Mouse (Mus musculus): ENCODE results near the gene Wnt3. TPM values are rescaled to one million over a fixed set of nuclear protein-coding genes. Genes with fewer than 3 reads are reported as not detected.

Wnt3 gene
- total and polyA plus RNA-seq, 2 experiments from 2014 or later, result 6.1 to 8.1 TPM

DNA sequence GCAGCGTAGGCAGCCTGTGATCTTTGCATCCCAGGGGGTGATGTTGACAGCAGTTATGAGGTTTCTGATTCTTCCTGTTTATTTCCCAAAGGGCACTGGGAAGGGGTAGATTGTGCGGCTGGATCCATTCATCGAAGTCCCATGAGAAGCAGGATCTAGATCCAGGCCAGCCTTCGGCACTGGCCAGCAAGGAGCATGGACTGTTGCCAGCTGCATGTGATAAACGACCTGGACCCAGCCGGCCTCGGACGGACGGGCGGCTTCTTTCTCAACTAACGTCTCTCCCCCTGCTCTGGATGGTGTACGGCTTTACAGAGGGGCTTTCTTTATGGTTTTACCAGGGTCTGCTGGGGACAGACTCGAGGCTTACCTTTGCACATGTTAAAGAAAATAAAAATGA lies 42.0 kb downstream of the Wnt3 start:
- no peak for TF ChIP-seq CTCF (IDR thresholded peaks at IDR 0.05; ENCODE audit: low read depth)
- WGBS, result 68% methylated on average over 13 of the region's 13 CpGs
- Histone ChIP-seq H3K9ac (no peak overlapping the region), H3K36me3 (ENCODE audit: insufficient read depth) (peaks cover 6% of the 10 kb centered on the region; the same call in 1 of the 2 replicates), H3K27me3 (ENCODE audit: insufficient read depth, low read length) (0 out of 2 replicates have a peak, but pooled peaks cover 6% of the 10 kb centered on the region), H3K4me1 (ENCODE audit: insufficient read depth) (no peaks in the 10 kb centered on the region; the same call in 1 of the 2 replicates), H3K4me2 (ENCODE audit: low read depth) (no peak overlapping the region), H3K27ac (ENCODE audit: low read depth, low read length) (no peak overlapping the region), H3K4me3 (ENCODE audit: low read depth, low read length) (no peak overlapping the region), H3K9me3 (ENCODE audit: low read length) (no peaks in the 10 kb centered on the region)
- ATAC-seq, result no peak
- no peak for DNase-seq

DNA sequence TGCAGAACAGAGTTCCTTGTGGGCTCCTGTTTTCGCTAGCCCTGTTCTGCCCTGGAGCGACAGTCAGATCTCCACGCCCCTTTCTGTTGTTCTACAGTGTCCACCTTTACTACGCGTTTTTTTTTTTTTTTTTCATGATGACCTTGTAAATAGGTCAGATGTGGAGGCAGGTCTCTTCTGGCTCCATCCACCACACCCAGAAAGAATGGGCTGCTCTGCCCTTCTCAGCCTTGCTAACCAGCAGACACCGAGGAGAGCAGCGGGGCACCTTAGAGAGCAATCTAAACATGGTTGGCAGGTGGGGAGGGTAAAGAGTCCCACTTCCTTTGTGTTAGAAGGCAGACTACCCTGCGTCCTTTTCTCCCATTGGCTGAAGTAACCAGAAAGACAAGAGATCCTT lies 42.8 kb downstream of the Wnt3 start:
- Histone ChIP-seq H3K4me2 (ENCODE audit: low read depth) (no peak overlapping the region), H3K27ac (ENCODE audit: low read depth, low read length) (no peak overlapping the region), H3K9me3 (ENCODE audit: low read length) (no peaks in the 10 kb centered on the region), H3K36me3 (ENCODE audit: insufficient read depth) (peaks cover 12% of the 10 kb centered on the region), H3K4me1 (ENCODE audit: insufficient read depth) (no peaks in the 10 kb centered on the region), H3K9ac (no peak overlapping the region), H3K27me3 (ENCODE audit: insufficient read depth, low read length) (0 out of 2 replicates have a peak, but pooled peaks cover 5% of the 10 kb centered on the region), H3K4me3 (ENCODE audit: low read depth, low read length) (no peak overlapping the region)
- ATAC-seq, result no peak
- no peak for DNase-seq
- 88% methylated on average over 8 of the region's 8 CpGs for WGBS
- TF ChIP-seq CTCF (IDR thresholded peaks at IDR 0.05; ENCODE audit: low read depth), result no peak

- DNase-seq (no peak), ATAC-seq (no peak)
- H3K36me3 ChIP-seq (ENCODE audit: insufficient read depth), result peaks cover 54% of the 10 kb centered on the region
- H3K27me3 ChIP-seq (ENCODE audit: insufficient read depth, low read length), result no peaks in the 10 kb centered on the region
- H3K4me1 ChIP-seq (ENCODE audit: insufficient read depth), result no peaks in the 10 kb centered on the region
- no peak for TF ChIP-seq CTCF (IDR thresholded peaks at IDR 0.05; ENCODE audit: low read depth)
- 96% methylated on average over 6 of the region's 6 CpGs for WGBS
- H3K9me3 ChIP-seq (ENCODE audit: low read length), result no peaks in the 10 kb centered on the region
- H3K4me3 ChIP-seq (ENCODE audit: low read depth, low read length), result no peak overlapping the region
- H3K4me2 ChIP-seq (ENCODE audit: low read depth), result no peak overlapping the region
- H3K27ac ChIP-seq (ENCODE audit: low read depth, low read length), result no peak overlapping the region
- no peak overlapping the region for H3K9ac ChIP-seq
Measured at GRCm38 (mm10) chr11:103827201-103827600, 53.3 kb downstream of the Wnt3 start.

- H3K4me2 ChIP-seq (ENCODE audit: low read depth), result no peak overlapping the region
- no peak for ATAC-seq
- H3K9ac ChIP-seq, result no peak overlapping the region
- H3K36me3 ChIP-seq (ENCODE audit: insufficient read depth), result peaks cover 40% of the 10 kb centered on the region
- TF ChIP-seq CTCF (IDR thresholded peaks at IDR 0.05; ENCODE audit: low read depth), result no peak
- no peaks in the 10 kb centered on the region for H3K9me3 ChIP-seq (ENCODE audit: low read length)
- H3K4me3 ChIP-seq (ENCODE audit: low read depth, low read length), result no peak overlapping the region
- no peaks in the 10 kb centered on the region for H3K4me1 ChIP-seq (ENCODE audit: insufficient read depth)
- no peak for DNase-seq
- no peak overlapping the region for H3K27ac ChIP-seq (ENCODE audit: low read depth, low read length)
- H3K27me3 ChIP-seq (ENCODE audit: insufficient read depth, low read length), result no peaks in the 10 kb centered on the region
- WGBS, result 86% methylated on average over 7 of the region's 7 CpGs
Measured at GRCm38 (mm10) chr11:103828866-103829265, 54.9 kb downstream of the Wnt3 start.

DNA sequence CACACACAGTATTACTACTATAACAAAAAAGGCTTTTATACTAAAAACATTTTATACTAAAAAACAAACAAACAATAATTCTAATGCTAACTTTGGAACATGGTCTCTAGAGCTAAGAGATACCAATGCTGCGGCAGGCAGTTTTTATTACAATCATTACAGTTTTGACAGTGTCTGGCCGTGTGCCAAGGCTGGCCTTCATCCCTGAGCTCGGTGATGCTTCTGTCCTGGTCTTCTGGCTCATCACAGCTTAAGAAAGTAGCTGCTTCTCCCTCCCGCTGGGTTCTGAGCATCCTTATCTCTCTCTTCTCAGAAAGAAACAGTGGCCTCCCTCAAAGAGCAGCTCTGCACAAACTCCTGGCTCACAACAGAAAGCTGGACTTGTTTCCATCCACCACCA lies 56.0 kb downstream of the Wnt3 start:
- TF ChIP-seq CTCF (IDR thresholded peaks at IDR 0.05; ENCODE audit: low read depth), result no peak
- H3K36me3 ChIP-seq (ENCODE audit: insufficient read depth), result peaks cover 31% of the 10 kb centered on the region
- DNase-seq, result no peak
- H3K27ac ChIP-seq (ENCODE audit: low read depth, low read length), result no peak overlapping the region
- H3K4me2 ChIP-seq (ENCODE audit: low read depth), result no peak overlapping the region
- no peak overlapping the region for H3K4me3 ChIP-seq (ENCODE audit: low read depth, low read length)
- no peak overlapping the region for H3K9ac ChIP-seq
- WGBS, result 60% methylated on average over 4 of the region's 4 CpGs
- ATAC-seq, result no peak
- H3K4me1 ChIP-seq (ENCODE audit: insufficient read depth), result no peaks in the 10 kb centered on the region
- no peaks in the 10 kb centered on the region for H3K27me3 ChIP-seq (ENCODE audit: insufficient read depth, low read length)
- no peaks in the 10 kb centered on the region for H3K9me3 ChIP-seq (ENCODE audit: low read length)

DNA sequence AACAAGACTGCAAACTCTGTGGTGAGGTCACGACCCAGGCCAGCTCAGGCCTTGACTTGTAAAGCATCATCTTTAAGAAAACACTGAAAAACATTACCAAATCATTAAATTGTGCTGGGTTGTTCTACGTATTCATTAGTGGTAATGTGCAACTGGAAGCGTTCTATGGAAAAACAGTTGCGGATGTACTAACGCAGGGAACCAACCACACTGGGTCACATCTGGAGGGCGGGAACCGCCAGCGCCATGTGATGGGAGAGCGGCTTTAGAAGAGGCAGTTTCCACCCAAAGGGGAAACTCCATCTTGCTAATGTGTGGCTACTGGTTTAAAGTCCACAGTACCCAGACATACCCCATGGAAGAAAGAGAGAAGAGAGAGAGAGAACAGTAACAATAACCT lies 56.5 kb downstream of the Wnt3 start:
- Histone ChIP-seq H3K4me3 (ENCODE audit: low read depth, low read length) (no peak overlapping the region), H3K9me3 (ENCODE audit: low read length) (no peaks in the 10 kb centered on the region), H3K4me2 (ENCODE audit: low read depth) (no peak overlapping the region), H3K27ac (ENCODE audit: low read depth, low read length) (no peak overlapping the region), H3K4me1 (ENCODE audit: insufficient read depth) (no peaks in the 10 kb centered on the region), H3K36me3 (ENCODE audit: insufficient read depth) (peaks cover 26% of the 10 kb centered on the region), H3K9ac (no peak overlapping the region), H3K27me3 (ENCODE audit: insufficient read depth, low read length) (no peaks in the 10 kb centered on the region)
- ATAC-seq (no peak), DNase-seq (no peak)
- 84% methylated on average over 9 of the region's 9 CpGs for WGBS
- no peak for TF ChIP-seq CTCF (IDR thresholded peaks at IDR 0.05; ENCODE audit: low read depth)

DNA sequence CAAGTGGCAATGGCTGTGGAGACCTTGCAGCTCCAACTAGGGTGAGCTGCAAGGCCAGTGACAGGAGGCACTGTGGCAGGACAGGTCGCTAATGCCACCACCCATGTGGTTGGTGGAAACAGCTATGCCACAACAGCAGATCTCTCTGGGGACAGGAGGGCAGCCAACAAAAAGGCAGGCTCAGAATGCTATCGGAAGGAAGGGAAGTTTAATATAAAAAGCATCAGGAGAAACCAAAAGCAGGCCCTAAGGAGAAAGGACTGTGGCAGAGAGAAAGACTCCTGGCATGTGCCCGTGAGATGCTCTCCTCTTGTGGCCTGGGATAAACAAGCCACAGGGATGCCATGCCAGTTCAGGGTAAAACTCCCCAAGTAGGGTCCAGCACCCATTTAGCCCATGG lies 57.8 kb downstream of the Wnt3 start:
- no peak for TF ChIP-seq CTCF (IDR thresholded peaks at IDR 0.05; ENCODE audit: low read depth)
- no peak for ATAC-seq
- Histone ChIP-seq H3K36me3 (ENCODE audit: insufficient read depth) (0 out of 2 replicates have a peak, but pooled peaks cover 18% of the 10 kb centered on the region), H3K4me2 (ENCODE audit: low read depth) (no peak overlapping the region), H3K27me3 (ENCODE audit: insufficient read depth, low read length) (no peaks in the 10 kb centered on the region), H3K4me3 (ENCODE audit: low read depth, low read length) (no peak overlapping the region), H3K27ac (ENCODE audit: low read depth, low read length) (no peak overlapping the region), H3K9ac (no peak overlapping the region), H3K9me3 (ENCODE audit: low read length) (no peaks in the 10 kb centered on the region), H3K4me1 (ENCODE audit: insufficient read depth) (no peaks in the 10 kb centered on the region)
- 64% methylated on average over 3 of the region's 3 CpGs for WGBS
- no peak for DNase-seq

Data from forebrain, postnatal 0 days (tissue).